Mouse (Mus musculus) heart, embryonic 14.5 days (tissue): Measurements from ENCODE around the gene Specc1. TPM values are rescaled to one million over a fixed set of nuclear protein-coding genes. Genes with fewer than 3 reads are reported as not detected.

ENCODE experiments used
- ATAC-seq: fragments of 200-750 bp; cut with Nextera tagmentation; 2 replicates; pipeline ENCODE4 v1.8.0; 2017; ENCODE audit warnings: low read depth, moderate TSS enrichment; ENCODE audit not compliant: insufficient number of reproducible peaks, insufficient read depth, low FRiP score
- H3K27ac ChIP-seq, 2 experiments: fragments of 200-500 bp in 1 of 2; fragments of 300-500 bp in 1 of 2; sonication (generic) in 1 of 2; replicated peaks in 1 of 2; 2 replicates each; pipeline ENCODE4 v1.5.1; 2012 to 2014; ENCODE audit warnings: low read depth in 2 of 2, low read length in 2 of 2, control low read depth in 1 of 2, mild to moderate bottlenecking in 1 of 2, mixed read lengths in 1 of 2; ENCODE audit not compliant: control insufficient read depth in 1 of 2, insufficient read depth in 1 of 2
- H3K27me3 ChIP-seq: fragments of 300-500 bp; sonication (generic); 2 replicates; pipeline ENCODE4 v1.6.1; 2014; ENCODE audit warnings: mild to moderate bottlenecking, low read length, control low read depth; ENCODE audit not compliant: control insufficient read depth, insufficient read depth
- H3K36me3 ChIP-seq: fragments of 300-500 bp; sonication (generic); 2 replicates; pipeline ENCODE4 v1.6.1; 2014; ENCODE audit warnings: mild to moderate bottlenecking, control low read depth, low read length, mixed read lengths; ENCODE audit not compliant: control insufficient read depth, insufficient read depth
- H3K4me1 ChIP-seq, 2 experiments: fragments of 200-500 bp in 1 of 2; fragments of 300-500 bp in 1 of 2; sonication (generic) in 1 of 2; 2 replicates each; pipeline ENCODE4 v1.6.1; 2012 to 2014; ENCODE audit warnings: low read length in 2 of 2, control low read depth in 1 of 2, mixed read lengths in 1 of 2; ENCODE audit not compliant: control insufficient read depth in 2 of 2, insufficient read depth in 2 of 2
- H3K4me2 ChIP-seq: fragments of 300-500 bp; sonication (generic); 2 replicates; pipeline ENCODE4 v1.6.1; 2014; ENCODE audit warnings: mild to moderate bottlenecking, low read length
- H3K4me3 ChIP-seq, 2 experiments: fragments of 200-500 bp in 1 of 2; fragments of 300-500 bp in 1 of 2; sonication (generic) in 1 of 2; 2 replicates each; pipeline ENCODE4 v1.5.1; 2012 to 2014; ENCODE audit warnings: low read length in 2 of 2, mild to moderate bottlenecking in 2 of 2, control low read depth in 1 of 2, low read depth in 1 of 2, moderate library complexity in 1 of 2; ENCODE audit not compliant: control insufficient read depth in 1 of 2, insufficient read depth in 1 of 2
- H3K9ac ChIP-seq: fragments of 300-500 bp; sonication (generic); 2 replicates; pipeline ENCODE4 v1.6.1; 2014; ENCODE audit warnings: mild to moderate bottlenecking, low read length
- H3K9me3 ChIP-seq: fragments of 300-500 bp; sonication (generic); 2 replicates; pipeline ENCODE4 v1.6.1; 2016; ENCODE audit warnings: low read length, control low read depth; ENCODE audit not compliant: control insufficient read depth
- WGBS: fragments of 180-500 bp; shearing (Covaris S2); extraction: QIAGEN DNeasy Blood & Tissue Kit; methylation state at CpG from one replicate; pipeline ENCODE4 v1.1.7; 2014; 5-methylcytosine and 5-hydroxymethylcytosine counted together
- polyA plus RNA-seq: library from polyadenylated mRNA; unstranded; fragments of >200 nt; fragmentation: Nextera tagmentation; extraction: Ambion mirVana; gene quantifications from 2 replicates; pipeline ENCODE4 v1.2.1, GENCODE M21; 2014

Specc1 gene
- polyA plus RNA-seq, 1 experiment from 2014 or later = 12.1 TPM

DNA sequence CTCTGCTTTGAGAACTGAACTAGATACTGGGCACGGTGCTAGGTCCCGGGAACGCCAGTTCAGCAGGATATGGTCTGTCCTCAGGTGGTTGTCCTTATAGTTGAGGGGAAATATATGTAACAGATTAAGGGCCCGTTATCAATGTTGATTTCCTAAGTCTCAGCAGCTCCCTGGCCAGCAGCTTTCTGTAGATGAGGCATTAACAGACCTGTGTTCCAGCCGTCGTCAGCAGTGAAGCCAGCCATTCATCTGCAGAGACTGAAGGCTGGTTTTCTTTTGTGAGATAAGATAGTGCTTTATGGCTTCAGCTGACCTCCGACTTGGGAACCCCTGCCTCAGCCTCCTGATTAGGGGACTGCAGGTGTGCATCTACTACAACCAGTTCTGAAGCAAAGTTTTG, 307.5 kb downstream of the Specc1 start:
- ATAC-seq = no peak
- H3K9ac ChIP-seq = no peak overlapping the region
- WGBS = 32% methylated on average over 7 of the region's 7 CpGs

DNA sequence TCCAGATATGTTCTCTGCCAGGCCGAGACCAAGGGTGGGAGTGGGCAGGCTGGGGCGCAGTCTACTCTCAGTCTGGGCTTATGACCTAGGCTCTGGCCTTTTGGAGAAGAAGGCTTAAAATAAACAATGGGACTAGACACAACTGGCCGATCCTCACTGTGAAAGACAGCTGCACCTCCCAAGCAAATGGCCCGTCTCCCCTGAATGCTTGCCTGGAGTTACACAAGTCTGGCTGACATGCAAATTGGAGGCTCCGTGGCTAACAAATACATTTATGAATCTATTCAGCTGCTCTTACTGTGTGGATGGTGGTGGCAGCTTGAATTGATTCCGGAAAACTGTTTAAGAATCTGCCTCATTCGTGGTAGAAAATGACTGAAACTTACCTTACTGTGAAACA, 309.1 kb downstream of the Specc1 start:
- ATAC-seq = no peak
- no peak overlapping the region for H3K27ac ChIP-seq
- H3K9me3 ChIP-seq = no peaks in the 10 kb centered on the region
- no peak overlapping the region for H3K9ac ChIP-seq
- H3K27me3 ChIP-seq = 0 out of 2 replicates have a peak, but pooled peaks cover 5% of the 10 kb centered on the region
- H3K4me2 ChIP-seq = no peak overlapping the region
- 87% methylated on average over 7 of the region's 7 CpGs for WGBS
- no peak overlapping the region for H3K4me3 ChIP-seq
- H3K36me3 ChIP-seq = no peaks in the 10 kb centered on the region
- peaks cover 3 to 7% of the 10 kb centered on the region in 2 experiments; a peak in 1 of 4 replicates for H3K4me1 ChIP-seq

More for the DNA sequence above, 307.5 kb downstream of the Specc1 start:
- Histone ChIP-seq H3K4me2 (no peak overlapping the region), H3K36me3 (no peaks in the 10 kb centered on the region), H3K27me3 (0 out of 2 replicates have a peak, but pooled peaks cover 12% of the 10 kb centered on the region), H3K4me1 (peaks cover 3 to 7% of the 10 kb centered on the region in 2 experiments; a peak in 1 of 4 replicates), H3K27ac (no peak overlapping the region), H3K4me3 (no peak overlapping the region), H3K9me3 (no peaks in the 10 kb centered on the region)

DNA sequence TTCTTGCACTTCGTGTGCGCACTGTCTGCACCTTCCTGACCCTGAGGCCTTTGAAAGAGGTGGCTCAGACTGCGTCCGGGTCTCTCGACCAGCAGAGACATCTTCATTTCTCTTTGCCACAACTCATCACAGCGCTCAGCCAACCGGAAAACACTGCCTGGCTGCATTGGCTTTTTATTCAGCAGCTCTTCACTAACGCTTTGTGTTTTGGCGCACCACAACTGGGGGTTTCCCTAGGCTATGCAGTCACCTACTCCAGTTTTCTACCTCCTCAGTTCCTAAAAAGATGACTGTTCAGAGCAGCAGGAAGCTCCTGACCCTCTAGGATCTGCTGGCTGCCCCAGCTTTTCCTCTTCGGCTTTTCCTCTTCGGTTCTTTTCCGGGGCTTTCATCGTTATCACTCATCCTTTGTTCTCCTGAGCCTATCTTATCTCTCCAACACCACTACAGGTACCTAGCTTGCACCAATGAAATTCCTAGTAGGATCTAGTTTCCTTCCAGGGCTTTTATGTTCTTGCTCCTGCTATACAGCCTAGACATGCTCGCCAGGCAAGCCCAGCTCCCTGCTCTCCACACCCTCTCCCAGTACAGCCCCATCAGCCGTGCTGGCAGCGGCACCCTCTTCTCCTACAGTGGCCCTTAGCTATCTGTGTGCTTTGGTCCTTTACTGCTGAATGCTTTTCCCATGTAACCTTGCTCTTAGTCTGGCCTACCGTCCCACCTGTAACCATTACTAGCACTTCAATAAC, 310.1 kb downstream of the Specc1 start:
- WGBS = 46% methylated on average over 17 of the region's 17 CpGs
- H3K27me3 ChIP-seq = 0 out of 2 replicates have a peak, but pooled peaks cover 5% of the 10 kb centered on the region
- H3K36me3 ChIP-seq = no peaks in the 10 kb centered on the region
- peaks cover 3 to 7% of the 10 kb centered on the region in 2 experiments; a peak in 1 of 4 replicates for H3K4me1 ChIP-seq
- no peak overlapping the region for H3K9ac ChIP-seq
- H3K27ac ChIP-seq = no peak overlapping the region
- H3K9me3 ChIP-seq = no peaks in the 10 kb centered on the region
- H3K4me3 ChIP-seq = no peak overlapping the region
- ATAC-seq = no peak
- no peak overlapping the region for H3K4me2 ChIP-seq

DNA sequence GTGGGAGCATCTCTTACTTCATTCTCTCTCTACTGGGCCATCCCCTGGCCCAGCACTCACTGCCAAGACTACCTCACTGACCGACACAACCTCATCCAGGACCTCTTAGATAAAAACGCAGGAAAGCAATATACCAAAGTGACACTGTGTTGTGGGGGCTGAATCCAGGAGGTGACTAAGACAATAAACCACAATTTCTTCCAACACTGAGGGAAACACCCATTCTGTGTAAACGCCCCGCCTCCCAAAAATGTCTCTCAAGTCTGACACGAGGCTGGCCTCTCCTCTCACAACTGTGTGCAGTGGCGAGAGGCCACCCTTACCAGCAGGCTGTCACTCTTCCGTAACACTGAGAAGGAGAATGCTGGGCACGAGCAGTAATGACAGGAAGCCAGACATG, 311.8 kb downstream of the Specc1 start:
- ATAC-seq = no peak
- no peak overlapping the region for H3K9ac ChIP-seq
- no peak overlapping the region for H3K4me3 ChIP-seq
- H3K36me3 ChIP-seq = no peaks in the 10 kb centered on the region
- H3K9me3 ChIP-seq = no peaks in the 10 kb centered on the region
- H3K27me3 ChIP-seq = 0 out of 2 replicates have a peak, but pooled peaks cover 5% of the 10 kb centered on the region
- WGBS = 72% methylated on average over 8 of the region's 8 CpGs
- H3K4me2 ChIP-seq = no peak overlapping the region
- H3K4me1 ChIP-seq = peaks cover 3 to 7% of the 10 kb centered on the region in 2 experiments; a peak in 1 of 4 replicates
- H3K27ac ChIP-seq = no peak overlapping the region

DNA sequence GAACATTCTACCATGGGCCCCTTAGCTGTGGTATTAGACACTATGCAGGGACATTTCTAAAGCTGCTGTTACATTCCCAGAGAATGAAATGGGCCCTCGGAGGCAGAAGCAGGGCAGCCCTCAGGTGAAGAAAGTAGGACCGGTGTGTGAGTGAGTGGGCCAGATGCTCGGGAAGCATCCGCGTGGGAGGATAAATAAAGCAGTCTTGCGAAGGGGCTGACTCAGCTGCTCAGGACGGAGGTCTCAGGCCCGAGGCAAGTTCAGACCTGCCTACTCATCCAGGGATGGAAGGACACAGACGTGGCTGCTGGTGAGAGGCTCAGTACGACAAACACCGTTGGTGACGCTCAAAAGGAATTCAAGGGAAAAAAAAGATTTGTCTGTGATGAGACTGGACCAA, 312.5 kb downstream of the Specc1 start:
- 0 out of 2 replicates have a peak, but pooled peaks cover 5% of the 10 kb centered on the region for H3K27me3 ChIP-seq
- peaks cover 0 to 7% of the 10 kb centered on the region in 2 experiments; a peak in 1 of 4 replicates for H3K4me1 ChIP-seq
- H3K36me3 ChIP-seq = no peaks in the 10 kb centered on the region
- no peak overlapping the region for H3K27ac ChIP-seq
- no peaks in the 10 kb centered on the region for H3K9me3 ChIP-seq
- no peak for ATAC-seq
- no peak overlapping the region for H3K4me2 ChIP-seq
- 69% methylated on average over 12 of the region's 12 CpGs for WGBS
- no peak overlapping the region for H3K9ac ChIP-seq
- H3K4me3 ChIP-seq = no peak overlapping the region

DNA sequence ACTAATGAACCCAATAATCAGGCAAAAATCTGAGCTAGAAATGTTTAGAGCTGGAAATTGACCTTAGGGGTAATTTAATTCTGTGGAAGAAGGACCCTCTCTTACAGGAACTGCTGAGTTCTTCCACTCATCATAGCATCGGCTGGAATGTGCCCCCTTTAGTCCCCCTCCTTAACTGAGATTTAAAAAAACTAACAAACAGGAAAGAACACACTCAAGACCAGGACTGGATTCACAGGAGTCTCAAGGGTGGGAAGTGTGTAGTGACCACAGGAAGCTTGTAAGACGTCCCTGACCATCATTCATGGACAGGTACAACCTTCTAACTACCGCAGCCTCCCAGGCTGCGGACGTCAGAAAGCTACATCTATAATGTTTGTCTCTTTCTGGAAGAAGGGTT, 314.3 kb downstream of the Specc1 start:
- Histone ChIP-seq H3K27me3 (no peaks in the 10 kb centered on the region), H3K36me3 (no peaks in the 10 kb centered on the region), H3K4me2 (no peak overlapping the region), H3K27ac (no peak overlapping the region), H3K4me1 (0 out of 4 replicates have a peak, but pooled peaks cover 0 to 7% of the 10 kb centered on the region in 2 experiments), H3K9me3 (no peaks in the 10 kb centered on the region), H3K4me3 (no peak overlapping the region), H3K9ac (no peak overlapping the region)
- WGBS = 50% methylated on average over 5 of the region's 5 CpGs
- no peak for ATAC-seq
